Mouse (Mus musculus) limb, embryonic 10.5 days (tissue): ENCODE data around the gene Fam69b. TPM values are rescaled to one million over a fixed set of nuclear protein-coding genes. Genes with fewer than 3 reads are reported as not detected.

Experiments
- DNase-seq: peaks from one replicate; pipeline ENCODE4 v3.0.0-alpha.2; 2017; ENCODE audit warnings: low spot score
- H3K27ac ChIP-seq: fragments of 300-500 bp; sonication (generic); 2 replicates; pipeline ENCODE4 v1.5.1; 2016; ENCODE audit warnings: mild to moderate bottlenecking
- H3K27me3 ChIP-seq: fragments of 300-500 bp; sonication (generic); 2 replicates; pipeline ENCODE4 v1.6.1; 2016; ENCODE audit warnings: low read depth, mild to moderate bottlenecking; ENCODE audit not compliant: poor library complexity, severe bottlenecking
- H3K36me3 ChIP-seq: fragments of 300-500 bp; sonication (generic); 2 replicates; pipeline ENCODE4 v1.6.1; 2016; ENCODE audit warnings: mild to moderate bottlenecking, moderate library complexity
- H3K4me1 ChIP-seq: fragments of 300-500 bp; sonication (generic); 2 replicates; pipeline ENCODE4 v1.6.1; 2016
- H3K4me3 ChIP-seq: fragments of 300-500 bp; sonication (generic); 2 replicates; pipeline ENCODE4 v1.5.1; 2016; ENCODE audit warnings: mild to moderate bottlenecking, moderate library complexity
- H3K9me3 ChIP-seq: fragments of 300-500 bp; sonication (generic); replicated peaks from 2 replicates; pipeline ENCODE4 v1.6.1; 2016; ENCODE audit warnings: mild to moderate bottlenecking
- WGBS: fragments of 180-500 bp; shearing (Covaris S2); methylation state at CpG from one replicate; pipeline ENCODE4 v1.1.7; 2016; 5-methylcytosine and 5-hydroxymethylcytosine counted together
- polyA plus RNA-seq: library from polyadenylated mRNA; unstranded; fragments of >200 nt; fragmentation: Nextera tagmentation; extraction: Ambion mirVana; gene quantifications from 2 replicates; pipeline ENCODE4 v1.2.1, GENCODE M21; 2016

Gene Fam69b
- polyA plus RNA-seq, 1 experiment from 2014 or later: 43.3 TPM

GRCm38 (mm10) chr2:26615459-26616124 is 12.7 kb upstream of the Fam69b start:
- Histone ChIP-seq H3K27ac (no peak overlapping the region), H3K27me3 (peaks cover 6% of the 10 kb centered on the region; the same call in 1 of the 2 replicates), H3K9me3 (no peaks in the 10 kb centered on the region), H3K4me3 (no peak overlapping the region), H3K36me3 (no peaks in the 10 kb centered on the region), H3K4me1 (no peaks in the 10 kb centered on the region)
- no peak for DNase-seq
- 83% methylated on average over 4 of the region's 4 CpGs for WGBS

GRCm38 (mm10) chr2:26617331-26617730 is 10.9 kb upstream of the Fam69b start:
- DNase-seq: no peak
- 79% methylated on average over 6 of the region's 6 CpGs for WGBS

GRCm38 (mm10) chr2:26617928-26618327 is 10.3 kb upstream of the Fam69b start:
- Histone ChIP-seq H3K27me3 (peaks cover 6% of the 10 kb centered on the region; the same call in 1 of the 2 replicates), H3K4me1 (no peaks in the 10 kb centered on the region; the same call in 1 of the 2 replicates), H3K36me3 (no peaks in the 10 kb centered on the region), H3K9me3 (no peaks in the 10 kb centered on the region), H3K4me3 (no peak overlapping the region), H3K27ac (no peak overlapping the region)
- DNase-seq: no peak
- 62% methylated on average over 7 of the region's 7 CpGs for WGBS

More at GRCm38 (mm10) chr2:26617331-26617730, 10.9 kb upstream of the Fam69b start:
- Histone ChIP-seq H3K4me1 (no peaks in the 10 kb centered on the region), H3K9me3 (no peaks in the 10 kb centered on the region), H3K27ac (no peak overlapping the region), H3K27me3 (peaks cover 6% of the 10 kb centered on the region; the same call in 1 of the 2 replicates), H3K4me3 (no peak overlapping the region), H3K36me3 (no peaks in the 10 kb centered on the region)

- no peaks in the 10 kb centered on the region; the same call in 1 of the 2 replicates for H3K4me1 ChIP-seq
- no peaks in the 10 kb centered on the region for H3K36me3 ChIP-seq
- no peak overlapping the region for H3K4me3 ChIP-seq
- 58% methylated on average over 2 of the region's 2 CpGs for WGBS
- no peak overlapping the region for H3K27ac ChIP-seq
- H3K27me3 ChIP-seq: peaks cover 6% of the 10 kb centered on the region; the same call in 1 of the 2 replicates
- no peaks in the 10 kb centered on the region for H3K9me3 ChIP-seq
- no peak for DNase-seq
These were observed 7.0 kb upstream of the Fam69b start for GRCm38 (mm10) chr2:26621246-26621645.

- H3K36me3 ChIP-seq: no peaks in the 10 kb centered on the region
- H3K27ac ChIP-seq: no peak overlapping the region
- no peak for DNase-seq
- no peaks in the 10 kb centered on the region for H3K9me3 ChIP-seq
- no peak overlapping the region for H3K4me3 ChIP-seq
- peaks cover 5% of the 10 kb centered on the region for H3K4me1 ChIP-seq
- WGBS: 69% methylated on average over 5 of the region's 5 CpGs
- peaks cover 17% of the 10 kb centered on the region for H3K27me3 ChIP-seq
These were observed 5.3 kb upstream of the Fam69b start for GRCm38 (mm10) chr2:26622984-26623383.

- WGBS: 88% methylated on average over 3 of the region's 3 CpGs
- H3K4me3 ChIP-seq: no peak overlapping the region
- no peak for DNase-seq
- no peaks in the 10 kb centered on the region for H3K36me3 ChIP-seq
- H3K27ac ChIP-seq: no peak overlapping the region
- peaks cover 29% of the 10 kb centered on the region for H3K4me1 ChIP-seq
- peaks cover 11% of the 10 kb centered on the region; the same call in 1 of the 2 replicates for H3K27me3 ChIP-seq
- no peaks in the 10 kb centered on the region for H3K9me3 ChIP-seq
These were observed 2.8 kb upstream of the Fam69b start for GRCm38 (mm10) chr2:26625419-26625818.

- no peak for DNase-seq
- H3K9me3 ChIP-seq: no peaks in the 10 kb centered on the region
- peaks cover 11% of the 10 kb centered on the region; the same call in 1 of the 2 replicates for H3K27me3 ChIP-seq
- H3K4me3 ChIP-seq: no peak overlapping the region
- H3K4me1 ChIP-seq: peaks cover 35% of the 10 kb centered on the region
- H3K36me3 ChIP-seq: no peaks in the 10 kb centered on the region
- H3K27ac ChIP-seq: no peak overlapping the region
- 65% methylated on average over 3 of the region's 3 CpGs for WGBS
These were observed 2.2 kb upstream of the Fam69b start for GRCm38 (mm10) chr2:26626081-26626480.

GRCm38 (mm10) chr2:26628792-26629437 is 658 bp downstream of the Fam69b start:
- WGBS: 21% methylated on average over 5 of the region's 5 CpGs
- Histone ChIP-seq H3K27ac (peak overlapping the region; percentile 93), H3K4me3 (peak overlapping the region; percentile 78), H3K27me3 (peaks cover 11% of the 10 kb centered on the region; the same call in 1 of the 2 replicates), H3K36me3 (peaks cover 23% of the 10 kb centered on the region), H3K9me3 (no peaks in the 10 kb centered on the region), H3K4me1 (peaks cover 45% of the 10 kb centered on the region)
- DNase-seq: peak; percentile 64

GRCm38 (mm10) chr2:26632541-26633395 is 4.5 kb downstream of the Fam69b start:
- Histone ChIP-seq H3K4me3 (no peak overlapping the region), H3K27ac (no peak overlapping the region), H3K36me3 (peaks cover 61% of the 10 kb centered on the region), H3K9me3 (no peaks in the 10 kb centered on the region), H3K27me3 (no peaks in the 10 kb centered on the region), H3K4me1 (peaks cover 63% of the 10 kb centered on the region)
- WGBS: 90% methylated on average over 16 of the region's 16 CpGs
- DNase-seq: no peak

GRCm38 (mm10) chr2:26633953-26634530 is 5.8 kb downstream of the Fam69b start:
- H3K4me3 ChIP-seq: no peak overlapping the region
- WGBS: 76% methylated on average over 4 of the region's 4 CpGs
- no peaks in the 10 kb centered on the region for H3K27me3 ChIP-seq
- no peak overlapping the region for H3K27ac ChIP-seq
- H3K9me3 ChIP-seq: no peaks in the 10 kb centered on the region
- peaks cover 63% of the 10 kb centered on the region for H3K4me1 ChIP-seq
- DNase-seq: no peak
- peaks cover 74% of the 10 kb centered on the region for H3K36me3 ChIP-seq

- 66% methylated on average over 12 of the region's 12 CpGs for WGBS
- no peak overlapping the region; the same call in 1 of the 2 replicates for H3K27ac ChIP-seq
- H3K4me1 ChIP-seq: peaks cover 58% of the 10 kb centered on the region
- peaks cover 76% of the 10 kb centered on the region for H3K36me3 ChIP-seq
- H3K27me3 ChIP-seq: no peaks in the 10 kb centered on the region
- peak overlapping the region; percentile 6; the same call in 1 of the 2 replicates for H3K4me3 ChIP-seq
- no peaks in the 10 kb centered on the region for H3K9me3 ChIP-seq
- no peak for DNase-seq
These were observed 6.6 kb downstream of the Fam69b start for GRCm38 (mm10) chr2:26634629-26635488.
